Mouse (Mus musculus): ENCODE data around the gene Bbs5.

Gene Bbs5

DNA sequence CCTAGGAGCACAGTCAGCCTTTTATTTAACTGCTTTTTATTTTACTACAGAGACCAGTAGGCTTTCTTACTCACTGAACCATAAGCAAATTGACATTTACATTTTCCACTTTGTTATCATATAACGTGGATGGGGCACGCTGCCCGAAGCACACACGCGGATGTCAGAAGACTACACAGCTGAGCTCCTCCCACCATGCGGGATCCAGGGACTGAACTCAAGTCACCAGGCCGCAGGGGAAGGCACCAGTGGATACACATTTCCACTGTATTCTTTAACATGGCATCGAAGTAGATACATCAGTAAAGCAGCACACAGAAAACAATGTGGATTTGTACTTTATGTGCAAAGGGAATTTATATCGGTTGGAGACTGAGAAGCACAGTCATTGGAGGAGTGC lies 28.3 kb downstream of the Bbs5 start:
- WGBS = 84% methylated on average over 9 of the region's 9 CpGs

DNA sequence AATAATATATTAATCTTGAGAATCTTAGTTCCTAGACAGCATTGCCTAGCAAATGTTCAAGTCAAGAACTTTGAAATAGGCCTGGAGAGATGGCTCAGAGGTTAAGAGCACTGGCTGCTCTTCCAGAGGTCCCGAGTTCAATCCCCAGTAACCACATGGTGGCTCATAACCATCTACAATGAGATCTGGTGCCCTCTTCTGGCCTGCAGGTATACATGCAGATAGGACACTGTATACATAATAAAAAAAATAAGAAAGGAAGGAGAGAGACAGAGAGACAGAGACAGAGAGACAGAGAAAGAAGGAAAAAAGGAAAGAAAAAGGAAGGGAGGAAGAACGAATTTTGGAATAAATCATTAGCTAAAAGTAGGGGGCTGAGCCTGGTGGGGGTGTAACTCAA lies 29.7 kb downstream of the Bbs5 start:
- 62% methylated on average over 2 of the region's 2 CpGs for WGBS

GRCm38 (mm10) chr2:69677215-69677614 lies 30.2 kb downstream of the Bbs5 start:
- 85% methylated on average over 2 of the region's 2 CpGs for WGBS

GRCm38 (mm10) chr2:69679990-69680389 lies 33.0 kb downstream of the Bbs5 start:
- WGBS = 66% methylated on average over 6 of the region's 6 CpGs

- WGBS = 90% methylated on average over 4 of the region's 4 CpGs
Observed at GRCm38 (mm10) chr2:69681931-69682330, 35.0 kb downstream of the Bbs5 start.

- 35% methylated on average over 13 of the region's 13 CpGs for WGBS
Observed at GRCm38 (mm10) chr2:69683036-69683805, 36.2 kb downstream of the Bbs5 start.

GRCm38 (mm10) chr2:69684488-69684887 lies 37.5 kb downstream of the Bbs5 start:
- WGBS = 92% methylated on average over 3 of the region's 3 CpGs

GRCm38 (mm10) chr2:69690214-69690613 lies 43.2 kb downstream of the Bbs5 start:
- 68% methylated on average over 3 of the region's 3 CpGs for WGBS

DNA sequence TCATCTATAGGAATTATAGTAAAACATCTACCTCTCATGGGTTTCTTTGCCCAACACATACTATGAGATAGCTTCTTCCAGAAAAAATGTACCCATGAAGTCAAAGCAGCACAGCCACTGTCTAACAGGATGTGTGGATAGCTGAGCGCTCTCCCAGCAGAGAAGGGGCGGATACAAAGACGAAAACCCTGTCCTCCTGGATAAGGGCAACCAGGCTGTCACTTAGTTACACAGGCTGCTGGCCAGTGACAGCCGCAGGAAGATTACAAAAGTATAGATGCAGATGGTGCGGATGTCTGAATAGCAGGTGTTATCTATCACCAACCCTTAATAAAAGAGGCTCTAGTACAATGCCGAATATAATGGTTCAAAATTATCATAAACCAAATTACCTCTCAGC lies 43.9 kb downstream of the Bbs5 start:
- 92% methylated on average over 6 of the region's 6 CpGs for WGBS

GRCm38 (mm10) chr2:69693501-69693900 lies 46.5 kb downstream of the Bbs5 start:
- WGBS = 95% methylated on average over 11 of the region's 11 CpGs

DNA sequence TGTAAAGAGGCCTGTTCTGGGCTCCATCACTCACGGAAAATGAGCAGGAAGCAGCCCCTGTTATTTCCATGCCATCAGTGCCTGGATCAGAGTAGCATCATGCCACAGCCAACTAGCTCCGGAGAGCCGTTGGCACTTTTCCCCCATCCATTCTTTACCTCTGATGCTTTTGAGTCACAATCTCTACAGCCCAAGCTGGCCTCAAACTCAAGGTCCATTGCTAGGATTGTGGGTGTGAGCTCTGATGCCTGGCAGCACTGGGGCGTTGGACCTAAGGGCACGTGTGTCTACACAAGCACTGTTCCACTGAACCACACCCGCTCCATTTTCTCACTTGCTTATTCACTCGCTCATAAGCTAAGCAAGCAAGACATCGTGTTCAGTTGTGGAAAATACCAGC lies 53.5 kb downstream of the Bbs5 start:
- WGBS = 91% methylated on average over 8 of the region's 8 CpGs

DNA sequence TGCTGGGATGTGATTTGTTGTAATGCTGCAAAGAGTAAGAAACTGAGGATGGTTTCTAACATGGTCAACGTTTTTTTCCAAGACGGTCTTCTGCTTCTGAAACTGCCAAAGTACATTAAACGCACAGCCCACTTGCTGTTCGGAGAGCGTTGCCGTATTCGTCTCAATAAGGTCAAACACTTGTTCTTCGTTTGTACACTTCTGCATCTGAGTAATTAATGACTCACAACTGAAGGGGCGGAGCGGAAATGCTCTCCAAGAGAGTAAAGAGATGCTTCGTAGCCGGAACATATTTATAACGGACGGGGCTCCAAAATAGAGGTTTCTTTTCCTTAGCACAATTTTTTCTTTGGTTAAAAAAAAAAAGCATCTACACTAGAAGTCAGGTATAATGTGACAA lies 65.2 kb downstream of the Bbs5 start:
- WGBS = 43% methylated on average over 14 of the region's 14 CpGs

DNA sequence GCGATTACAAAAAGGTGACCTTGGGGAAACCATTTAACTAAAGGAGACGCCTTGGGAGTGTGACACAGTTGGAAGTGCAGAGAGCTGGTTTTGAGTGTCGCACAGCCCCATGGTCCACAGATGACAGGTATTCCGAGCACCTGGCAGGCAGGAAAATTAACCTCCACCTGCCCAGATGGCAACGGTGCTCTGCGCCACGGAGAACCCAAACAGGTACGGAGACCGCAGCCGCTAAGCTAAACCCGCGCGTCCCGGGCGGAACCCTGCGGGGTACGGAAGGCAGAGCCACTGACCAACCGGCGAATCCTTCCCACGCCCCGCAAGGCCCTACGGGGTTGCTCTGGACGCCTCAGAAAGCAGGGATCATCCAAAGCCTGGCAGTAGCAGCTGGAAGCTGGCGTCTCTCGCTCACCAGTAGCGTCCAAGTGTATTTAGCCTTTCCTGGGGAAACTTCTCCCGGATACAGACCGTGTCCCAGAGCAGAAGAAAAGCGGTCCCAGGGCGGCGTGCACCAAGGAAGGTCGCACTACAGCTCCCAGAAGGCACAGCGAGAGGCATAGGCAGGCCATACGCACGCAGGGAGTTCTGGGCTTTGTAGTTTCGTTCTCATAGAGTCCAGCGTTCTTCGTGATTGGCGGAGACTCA lies 66.1 kb downstream of the Bbs5 start, which contains the start of gene Fastkd1:
Gene Fastkd1 (minus strand): TSS at position 536 of the 645 bp plus-strand sequence.
- under 1% methylated on average over 39 of the region's 39 CpGs for WGBS

DNA sequence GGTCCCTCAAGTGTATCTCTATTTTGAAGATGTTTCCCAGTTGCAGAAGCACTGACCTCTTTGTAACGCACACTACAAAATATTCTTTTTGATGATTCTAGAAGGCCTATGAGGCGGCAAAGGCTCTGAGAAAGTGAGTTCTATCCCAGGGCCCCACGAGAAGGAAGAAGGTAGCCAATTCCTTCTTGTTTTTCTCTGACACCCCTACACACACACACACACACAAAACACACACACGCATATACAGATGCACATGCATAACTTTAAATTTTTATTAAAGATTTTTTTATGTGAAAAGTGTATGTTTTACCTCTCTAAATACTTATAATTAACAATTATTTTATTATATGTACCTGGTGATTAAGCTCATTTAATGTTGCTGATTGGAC lies 66.6 kb downstream of the Bbs5 start:
- whole genome bisulfite sequencing = 19% methylated on average over 4 of the region's 4 CpGs

- 79% methylated on average over 5 of the region's 5 CpGs for whole genome bisulfite sequencing
Observed at GRCm38 (mm10) chr2:69714126-69714525, 67.2 kb downstream of the Bbs5 start.

DNA sequence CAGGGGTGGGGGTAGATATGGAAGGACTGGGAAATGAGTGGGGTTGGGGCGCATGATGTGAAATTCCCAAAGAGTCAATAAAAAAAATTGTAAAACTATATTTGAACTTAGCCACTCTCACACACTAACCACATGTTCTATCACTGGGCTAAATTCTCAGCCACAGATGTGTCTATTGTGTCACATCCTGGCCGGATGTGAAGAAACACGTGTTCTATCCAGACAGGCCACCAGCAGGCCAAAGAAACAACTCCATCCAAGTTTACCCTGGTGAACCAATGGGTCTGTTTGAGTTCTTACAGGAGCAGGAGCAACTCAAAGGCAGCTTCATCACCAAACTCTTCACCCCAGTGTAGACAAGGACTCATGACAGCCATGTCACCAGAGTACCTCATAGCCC lies 69.5 kb downstream of the Bbs5 start:
- WGBS = 65% methylated on average over 3 of the region's 3 CpGs
